Comparison of ENCODE assay signal across 9 mouse cellular contexts in genomic region chr13:60759136-60759535, GRCm38 (mm10). TPM values are rescaled to one million over a fixed set of nuclear protein-coding genes. Genes with fewer than 3 reads are reported as not detected.
DNase-seq lines count a peak whose midpoint lies in the region; ATAC-seq and TF ChIP-seq lines count a peak whose summit lies in the region.
"Had no signal": no experiment of that assay in that cellular context is flagged by ENCODE, and none has a peak within 500 bp of the region (broad histone marks: within the 10 kb centered on the region; RNA-seq: fewer than 3 reads in every experiment).

No protein-coding gene starts in this region.

- peak; percentile 70 for DNase-seq in forebrain, embryonic 11.5 days (ENCODE audit: low spot score)
- DNase-seq in liver, adult 2 months (ENCODE audit: extremely low read depth, low read depth, low spot score) = no peak
- DNase-seq in T-cell, adult 2 months (ENCODE audit: low spot score) = peak; percentile 13
- DNase-seq in cerebellum, adult 9-10 months = no peak

- no peak overlapping the region for H3K4me3 ChIP-seq in forebrain, embryonic 11.5 days (ENCODE audit: low read depth, low read length)
- no peak overlapping the region for H3K4me3 ChIP-seq in forebrain, embryonic 15.5 days
- no peak overlapping the region for H3K4me3 ChIP-seq in liver, adult 2 months (ENCODE audit: insufficient read depth, low read depth, low read length)
- no peak overlapping the region for H3K4me3 ChIP-seq in liver, embryonic 12.5 days

- no peak overlapping the region for H3K27ac ChIP-seq in forebrain, embryonic 11.5 days (ENCODE audit: low read depth, low read length)
- no peak overlapping the region for H3K27ac ChIP-seq in forebrain, embryonic 15.5 days (replicated peaks)
- no peak overlapping the region for H3K27ac ChIP-seq in liver, adult 2 months (replicated peaks; ENCODE audit: insufficient read depth, low read depth, low read length)
- no peak overlapping the region for H3K27ac ChIP-seq in liver, embryonic 12.5 days

- no peak for TF ChIP-seq POLR2A in liver, adult 2 months (IDR thresholded peaks at IDR 0.05; ENCODE audit: extremely low read depth, insufficient read depth, low read length)

- peaks cover 5% of the 10 kb centered on the region for H3K36me3 ChIP-seq in forebrain, embryonic 11.5 days (ENCODE audit: control insufficient read depth, insufficient read depth, low read length)
- peaks cover 86% of the 10 kb centered on the region for H3K36me3 ChIP-seq in forebrain, embryonic 15.5 days
- H3K36me3 ChIP-seq in liver, adult 2 months (ENCODE audit: control insufficient read depth, insufficient read depth, low read length) = peaks cover 55% of the 10 kb centered on the region
- peaks cover 36% of the 10 kb centered on the region for H3K36me3 ChIP-seq in liver, embryonic 12.5 days
- H3K36me3 ChIP-seq: G1E had no signal

- H3K9me3 ChIP-seq in forebrain, embryonic 11.5 days (ENCODE audit: control insufficient read depth, low read length) = no peaks in the 10 kb centered on the region
- H3K9me3 ChIP-seq in forebrain, embryonic 15.5 days = no peaks in the 10 kb centered on the region
- no peaks in the 10 kb centered on the region for H3K9me3 ChIP-seq in liver, embryonic 12.5 days (replicated peaks)

- no peaks in the 10 kb centered on the region for H3K79me2 ChIP-seq in liver, adult 2 months (ENCODE audit: control insufficient read depth, insufficient read depth, low read length)

- no peak overlapping the region for H3K9ac ChIP-seq in forebrain, embryonic 11.5 days (ENCODE audit: low read length)
- H3K9ac ChIP-seq in forebrain, embryonic 15.5 days (replicated peaks) = no peak overlapping the region
- H3K9ac ChIP-seq in liver, adult 2 months (ENCODE audit: low read depth, low read length) = no peak overlapping the region
- H3K9ac ChIP-seq in liver, embryonic 12.5 days = no peak overlapping the region

- no peaks in the 10 kb centered on the region for H3K27me3 ChIP-seq in forebrain, embryonic 11.5 days (ENCODE audit: control insufficient read depth, insufficient read depth, low read length)
- no peaks in the 10 kb centered on the region for H3K27me3 ChIP-seq in forebrain, embryonic 15.5 days
- H3K27me3 ChIP-seq in liver, adult 2 months (ENCODE audit: control insufficient read depth, insufficient read depth, low read length) = no peaks in the 10 kb centered on the region
- no peaks in the 10 kb centered on the region for H3K27me3 ChIP-seq in liver, embryonic 12.5 days (replicated peaks)

- 41% methylated on average over 6 of the region's 6 CpGs for WGBS in forebrain, embryonic 11.5 days
- WGBS in forebrain, embryonic 15.5 days = 35% methylated on average over 6 of the region's 6 CpGs
- WGBS in liver, adult 2 months = 56% methylated on average over 6 of the region's 6 CpGs
- 43% methylated on average over 6 of the region's 6 CpGs for whole genome bisulfite sequencing in liver, embryonic 12.5 days (ENCODE audit: insufficient replicate concordance)

- no peak overlapping the region for H3K4me2 ChIP-seq in forebrain, embryonic 11.5 days (ENCODE audit: low read depth, low read length, severe bottlenecking)
- H3K4me2 ChIP-seq in forebrain, embryonic 15.5 days (replicated peaks) = no peak overlapping the region
- no peak overlapping the region for H3K4me2 ChIP-seq in liver, embryonic 12.5 days

- peak; percentile 78 for TF ChIP-seq CTCF in liver, adult 2 months (IDR thresholded peaks at IDR 0.05; ENCODE audit: low read depth, low read length)

- no peak for ATAC-seq in forebrain, embryonic 11.5 days (replicated peaks; ENCODE audit: low FRiP score)
- ATAC-seq in forebrain, embryonic 15.5 days (replicated peaks) = no peak
- no peak for ATAC-seq in liver, embryonic 12.5 days
- peak; percentile 76; the same call in 1 of the 2 replicates for ATAC-seq in granulocyte monocyte progenitor cell, adult 5-6 weeks (replicated peaks; ENCODE audit: poor library complexity, severe bottlenecking)
- ATAC-seq in megakaryocyte-erythroid progenitor cell, adult 5-6 weeks (replicated peaks; ENCODE audit: low FRiP score, low TSS enrichment, poor library complexity, severe bottlenecking) = peak; percentile 62; the same call in 1 of the 2 replicates

- no peaks in the 10 kb centered on the region for H3K4me1 ChIP-seq in forebrain, embryonic 11.5 days (replicated peaks; ENCODE audit: control insufficient read depth, insufficient read depth, low read length)
- H3K4me1 ChIP-seq in forebrain, embryonic 15.5 days = no peaks in the 10 kb centered on the region
- H3K4me1 ChIP-seq in liver, adult 2 months (ENCODE audit: control insufficient read depth, insufficient read depth, low read length) = no peaks in the 10 kb centered on the region
- no peaks in the 10 kb centered on the region for H3K4me1 ChIP-seq in liver, embryonic 12.5 days

RNA-seq across cellular contexts. Expression of gene BC051665, which starts 27.0 kb away (rescaled TPM):
- not detected in 2 replicates for polyA plus RNA-seq in forebrain, embryonic 11.5 days (2014; fragmentation: Nextera tagmentation; extraction: Ambion mirVana)
- not detected in 2 replicates for polyA plus RNA-seq in forebrain, embryonic 15.5 days (2015; fragmentation: Nextera tagmentation; extraction: Ambion mirVana)
- total RNA-seq in liver, adult 2 months (2014; rRNA removed) = not detected in 2 replicates
- not detected in 2 replicates for polyA plus RNA-seq in liver, adult 2 months (2012; rRNA removed)
- not detected in 2 replicates for polyA plus RNA-seq in liver, embryonic 12.5 days (2016; fragmentation: Nextera tagmentation; extraction: Ambion mirVana)
- total RNA-seq in granulocyte monocyte progenitor cell, adult 5-6 weeks (2014; fragmentation: Nextera tagmentation) = not detected in 2 replicates
- total RNA-seq in granulocyte monocyte progenitor cell, adult 5-6 weeks (2017) = not detected in 2 replicates
- total RNA-seq in megakaryocyte-erythroid progenitor cell, adult 5-6 weeks (2014; fragmentation: Nextera tagmentation) = not detected in 2 replicates
- not detected in 2 replicates for total RNA-seq in megakaryocyte-erythroid progenitor cell, adult 5-6 weeks (2017)
- total RNA-seq: G1E had no signal
- polyA plus RNA-seq: G1E had no signal

RNA-seq across cellular contexts. Expression of gene Ctsll3, which starts 43.5 kb away (rescaled TPM):
- polyA plus RNA-seq in forebrain, embryonic 11.5 days (2014; fragmentation: Nextera tagmentation; extraction: Ambion mirVana) = not detected in 2 replicates
- not detected in 2 replicates for polyA plus RNA-seq in forebrain, embryonic 15.5 days (2015; fragmentation: Nextera tagmentation; extraction: Ambion mirVana)
- not detected in 2 replicates for total RNA-seq in liver, adult 2 months (2014; rRNA removed)
- polyA plus RNA-seq in liver, adult 2 months (2012; rRNA removed) = not detected in 2 replicates
- not detected in 2 replicates for polyA plus RNA-seq in liver, embryonic 12.5 days (2016; fragmentation: Nextera tagmentation; extraction: Ambion mirVana)
- total RNA-seq in granulocyte monocyte progenitor cell, adult 5-6 weeks (2014; fragmentation: Nextera tagmentation) = not detected in 2 replicates
- total RNA-seq in granulocyte monocyte progenitor cell, adult 5-6 weeks (2017) = not detected in 2 replicates
- total RNA-seq in megakaryocyte-erythroid progenitor cell, adult 5-6 weeks (2014; fragmentation: Nextera tagmentation) = not detected in 2 replicates
- total RNA-seq in megakaryocyte-erythroid progenitor cell, adult 5-6 weeks (2017) = not detected in 2 replicates
- total RNA-seq: G1E had no signal
- polyA plus RNA-seq: G1E had no signal

Comparison
In these comparisons a context has a peak if more than half of its experiments do, and no peak if none do; other contexts are left out.
1. ATAC-seq: peak in granulocyte monocyte progenitor cell, adult 5-6 weeks (single experiment) and megakaryocyte-erythroid progenitor cell, adult 5-6 weeks (single experiment); none in forebrain, embryonic 11.5 days (single experiment), forebrain, embryonic 15.5 days (single experiment) and liver, embryonic 12.5 days (single experiment).
2. DNase-seq: peak in forebrain, embryonic 11.5 days (single experiment) and T-cell, adult 2 months (single experiment); none in liver, adult 2 months (single experiment) and cerebellum, adult 9-10 months (single experiment).